Mouse (Mus musculus): ENCODE measurements around the gene Rab5b.

Gene Rab5b

GRCm38 (mm10) chr10:128697072-128697725 is 1.1 kb upstream of the Rab5b start:
- no peak for DNase-seq

GRCm38 (mm10) chr10:128695411-128695991 is 563 bp downstream of the Rab5b start:
- no peak for DNase-seq

DNA sequence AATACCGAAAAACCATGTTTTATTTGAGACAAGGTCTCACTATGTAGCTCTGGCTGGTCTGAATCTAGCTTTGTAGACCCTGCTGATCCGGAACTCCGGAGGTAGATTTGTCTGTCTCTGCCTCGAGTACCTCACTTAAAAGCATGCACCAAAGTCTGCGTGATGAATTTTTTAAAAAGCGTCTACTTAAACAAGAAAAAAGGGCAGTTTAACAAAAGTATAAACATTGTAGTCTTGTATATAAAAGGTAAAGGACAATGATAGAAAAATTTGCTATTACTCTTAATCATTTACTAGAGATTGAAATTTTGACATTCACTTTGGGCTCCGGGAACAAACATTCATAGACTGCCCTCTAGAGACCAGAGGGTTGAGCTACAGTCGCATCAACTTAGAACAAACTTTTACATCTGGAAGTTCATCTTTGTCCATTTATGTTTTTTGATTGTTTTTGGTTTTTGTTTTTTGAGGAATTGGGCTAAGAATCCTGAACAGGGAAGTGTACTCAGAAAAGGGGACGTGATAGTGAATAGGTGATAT is 21.5 kb downstream of the Rab5b start:
- peak in 1 of 2 experiments; percentile 39 for DNase-seq

DNA sequence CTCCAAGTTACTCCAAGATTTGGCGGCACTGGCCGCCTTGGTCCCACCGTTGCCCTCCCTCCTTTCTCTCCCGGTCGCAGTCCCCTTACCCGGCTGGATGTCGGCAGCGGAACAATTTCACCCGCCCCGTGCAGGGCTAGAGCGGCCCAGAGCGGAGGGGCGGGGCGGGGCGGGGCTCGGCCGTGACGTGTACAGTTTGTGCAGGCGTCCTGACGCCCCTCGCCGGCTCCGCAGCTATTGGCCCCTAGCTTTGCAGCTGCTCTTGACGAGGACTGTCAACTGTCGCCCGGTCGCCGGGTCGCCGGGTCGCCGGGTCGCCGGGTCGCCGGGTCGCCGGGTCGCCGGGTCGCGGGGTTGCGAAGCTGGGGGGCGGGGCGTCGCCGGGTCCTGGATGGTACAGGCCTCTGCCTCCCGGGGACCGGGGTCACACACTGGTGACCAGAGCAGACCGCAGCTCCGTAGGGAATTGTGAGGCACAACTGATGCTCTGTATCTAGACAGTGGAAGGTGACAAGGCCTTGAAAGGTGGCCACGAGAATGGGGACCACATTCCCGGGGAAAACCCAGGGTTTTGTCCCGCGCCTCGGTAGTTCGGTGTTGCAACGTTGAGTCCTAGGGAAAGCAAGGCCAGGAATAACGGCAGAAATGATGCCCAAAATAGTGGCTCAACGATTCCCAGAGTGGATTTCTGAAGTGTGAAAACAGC is 22.1 kb downstream of the Rab5b start, which contains the start of gene Suox:
Gene Suox (minus strand): TSS at position 311 of the 706 bp plus-strand sequence.
- peak; percentile 85 to 89 for DNase-seq

DNA sequence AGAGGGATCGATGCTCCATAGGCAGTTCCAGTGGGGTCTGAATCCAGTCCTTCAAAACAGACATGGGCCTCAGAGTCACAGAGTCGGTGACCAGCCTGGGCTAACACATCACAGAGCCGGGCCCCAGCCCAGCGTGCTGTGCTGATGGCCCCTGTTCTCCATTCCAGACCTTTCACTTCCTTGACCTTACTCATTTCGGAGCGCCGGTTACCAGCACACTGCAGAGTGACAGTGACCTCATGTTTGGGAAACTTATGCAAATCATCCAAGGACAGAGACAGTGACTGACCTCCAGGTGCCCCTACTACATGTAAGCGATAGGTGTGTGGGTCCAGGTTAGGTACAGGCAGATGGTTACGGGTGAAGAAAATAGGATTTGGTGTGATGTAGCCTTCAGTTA is 24.9 kb downstream of the Rab5b start:
- no peak for DNase-seq

GRCm38 (mm10) chr10:128668790-128669672 is 27.0 kb downstream of the Rab5b start:
- DNase-seq = peak; percentile 72 to 75

DNA sequence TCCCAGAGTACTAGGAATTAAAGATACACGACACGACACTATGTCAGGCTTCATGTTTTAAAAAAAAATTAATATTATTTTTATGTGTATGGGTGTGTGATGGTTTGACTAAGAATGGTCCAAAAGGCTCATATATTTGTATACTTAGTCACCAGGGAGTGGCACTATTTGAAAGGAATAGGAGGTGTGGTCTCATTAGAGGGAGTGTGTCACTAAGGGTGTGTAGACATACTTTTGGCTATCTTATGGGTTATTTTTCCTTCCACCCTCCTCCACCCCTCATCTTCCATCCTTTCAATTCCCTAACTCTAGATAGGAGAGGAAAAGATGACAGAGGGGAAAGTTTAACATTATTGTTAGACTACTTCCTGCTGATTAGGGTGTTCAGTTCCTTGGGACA is 30.3 kb downstream of the Rab5b start:
- DNase-seq = no peak

DNA sequence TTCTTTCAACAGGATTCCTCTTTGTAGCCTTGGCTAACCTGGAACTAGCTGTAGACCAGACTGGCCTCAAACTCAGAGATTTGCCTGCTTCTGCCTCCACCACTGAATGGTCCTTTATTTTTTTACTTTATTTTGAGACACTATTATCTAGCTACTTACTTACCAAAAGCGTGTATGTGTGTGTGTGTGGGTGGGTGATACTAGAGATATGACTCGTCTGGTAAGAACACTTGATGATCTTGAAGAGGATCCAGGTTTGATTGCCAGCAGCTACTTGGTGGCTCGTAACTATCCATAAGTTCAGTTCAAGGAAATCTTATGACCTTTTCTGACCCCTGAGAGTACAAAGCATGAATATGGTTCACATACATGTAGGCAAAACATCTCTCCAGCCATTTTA is 30.8 kb downstream of the Rab5b start:
- DNase-seq = no peak

- no peak for DNase-seq
Measured at GRCm38 (mm10) chr10:128664808-128665207, 31.3 kb downstream of the Rab5b start.

DNA sequence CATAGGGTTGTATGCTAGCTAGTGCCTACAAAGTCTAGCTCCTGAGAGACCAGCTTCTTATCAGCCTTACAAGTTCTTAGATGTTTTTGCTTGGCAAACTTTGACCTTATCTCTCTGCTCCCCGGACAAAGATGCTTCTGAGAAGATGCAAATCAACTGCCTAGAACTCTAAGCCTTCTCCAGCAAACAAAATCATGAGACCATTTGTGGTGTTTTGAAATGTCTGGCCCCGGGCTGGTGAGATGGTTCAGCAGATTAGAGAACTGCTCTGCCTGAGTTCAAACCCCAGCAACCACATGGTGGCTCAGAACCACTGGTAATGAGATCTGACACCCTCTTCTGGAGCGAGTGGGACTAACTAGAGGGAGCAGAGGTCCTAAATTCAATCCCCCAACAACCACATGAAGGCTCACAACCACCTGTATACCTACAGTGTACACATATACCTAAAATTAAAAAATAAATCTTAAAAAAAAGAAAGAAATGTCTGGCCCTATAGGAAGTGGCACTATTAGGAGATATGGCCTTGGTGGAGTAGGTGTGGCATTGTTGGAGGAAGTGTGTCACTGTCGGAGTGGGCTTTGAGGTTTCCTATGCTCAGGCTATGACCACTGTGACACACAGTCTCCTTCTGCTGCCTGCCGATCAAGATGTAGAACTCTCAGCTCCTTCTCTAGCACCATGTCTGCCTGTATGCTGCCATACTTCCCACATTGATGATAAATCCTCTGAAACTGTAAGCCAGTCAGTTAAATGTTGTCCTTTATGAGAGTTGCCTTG is 32.4 kb downstream of the Rab5b start:
- no peak for DNase-seq

DNA sequence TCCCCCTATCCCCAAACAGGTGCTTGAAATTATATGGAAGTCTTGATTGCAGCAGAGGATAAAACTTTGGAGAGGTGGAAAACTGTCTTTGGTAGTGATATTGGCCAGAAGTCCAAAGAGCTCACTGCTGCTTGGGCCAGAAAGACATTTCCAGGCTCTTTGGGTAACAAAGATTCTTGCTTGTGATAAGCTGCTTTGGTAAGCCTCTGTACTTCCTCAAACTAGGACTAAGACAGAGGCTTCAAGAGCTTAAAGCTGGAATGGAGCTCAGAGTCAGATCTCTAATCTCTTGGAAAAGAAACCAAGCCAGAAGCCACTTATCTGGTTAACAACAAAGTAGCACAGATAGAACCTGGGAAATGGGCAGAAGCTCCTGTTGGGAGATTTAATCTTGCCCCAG is 33.6 kb downstream of the Rab5b start:
- no peak for DNase-seq

DNA sequence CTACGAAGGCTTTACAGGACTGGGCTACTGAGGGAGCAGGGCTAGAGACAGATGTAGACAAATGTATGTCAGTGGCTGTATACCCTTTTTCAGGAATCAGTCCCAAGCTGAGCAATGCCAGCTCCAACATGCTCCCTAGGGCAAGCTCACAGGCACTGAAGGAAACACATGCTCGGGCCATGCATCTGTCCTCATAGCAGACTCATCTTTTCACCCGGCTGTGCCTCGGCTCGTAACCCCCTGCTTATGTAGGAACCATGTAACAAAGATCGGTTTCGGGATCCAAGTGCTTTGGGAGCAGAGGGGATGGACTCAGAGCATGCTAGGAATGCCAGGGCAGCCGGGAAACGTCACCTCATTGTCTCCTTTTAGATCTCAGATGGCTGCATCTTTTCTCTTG is 36.6 kb downstream of the Rab5b start:
- DNase-seq = no peak

DNA sequence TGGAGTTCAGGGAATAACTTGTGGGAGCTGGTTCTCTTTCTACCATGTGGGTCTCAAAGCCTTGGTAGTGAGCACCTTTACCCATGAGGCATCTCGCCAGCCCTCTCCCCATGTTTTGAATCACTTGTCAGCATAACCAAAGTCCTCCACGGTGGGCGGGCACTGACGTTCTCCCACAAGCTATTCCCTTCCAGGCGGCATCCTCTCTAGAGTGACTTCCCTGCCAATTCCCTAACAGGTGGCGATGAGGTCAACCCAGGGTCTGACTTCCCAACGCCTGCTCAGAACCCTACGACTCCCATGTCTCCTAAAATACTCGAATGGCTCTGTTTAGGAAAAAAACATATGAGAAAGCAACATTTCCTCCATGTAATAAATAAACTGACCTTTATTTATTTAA is 38.2 kb downstream of the Rab5b start:
- DNase-seq = no peak

- no peak for DNase-seq
Measured at GRCm38 (mm10) chr10:128656731-128657130, 39.3 kb downstream of the Rab5b start.

GRCm38 (mm10) chr10:128655254-128655653 is 40.8 kb downstream of the Rab5b start:
- DNase-seq = no peak

GRCm38 (mm10) chr10:128653866-128654265 is 42.2 kb downstream of the Rab5b start:
- DNase-seq = no peak

GRCm38 (mm10) chr10:128646139-128647089 is 49.6 kb downstream of the Rab5b start:
- peak; percentile 19 to 44 for DNase-seq

GRCm38 (mm10) chr10:128645111-128646011 is 50.7 kb downstream of the Rab5b start, which contains the start of gene Ikzf4:
Gene Ikzf4 (minus strand): TSS chr10:128645991.
- peak; percentile 52 to 62 for DNase-seq

GRCm38 (mm10) chr10:128642749-128643148 is 53.3 kb downstream of the Rab5b start:
- DNase-seq = no peak

DNA sequence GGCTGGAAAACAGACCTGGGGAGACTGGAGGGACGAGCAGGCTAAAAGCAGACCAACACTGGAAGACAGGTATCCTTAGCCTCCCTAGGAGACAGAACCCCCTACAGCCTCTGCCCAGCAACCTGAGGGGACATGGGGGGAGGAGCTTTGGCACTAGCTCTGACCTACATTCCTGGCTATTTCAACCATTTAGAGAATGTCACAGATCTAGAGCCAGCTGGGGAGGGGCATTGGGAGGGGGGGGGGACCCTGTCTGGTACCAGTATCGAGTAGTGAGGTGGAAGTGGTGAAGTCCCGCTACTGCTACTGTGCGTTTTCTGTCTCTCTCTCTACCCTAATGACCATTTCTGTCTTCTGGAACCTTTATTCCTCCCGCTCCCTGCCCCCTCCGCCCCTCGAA is 54.2 kb downstream of the Rab5b start:
- no peak for DNase-seq

All from lung, postnatal 4 days (tissue).